Mouse (Mus musculus) embryonic facial prominence, embryonic 14.5 days (tissue): ENCODE measurements around the gene Tmem108. TPM values are rescaled to one million over a fixed set of nuclear protein-coding genes. Genes with fewer than 3 reads are reported as not detected.
A peak's percentile ranks its signal among the peaks of the same experiment; 100 is the strongest.

Experiments used
- ATAC-seq: fragments of 200-750 bp; cut with Nextera tagmentation; 2 replicates; pipeline ENCODE4 v1.8.0; 2017; ENCODE audit warnings: low read depth, moderate number of reproducible peaks, moderate TSS enrichment
- DNase-seq: peaks from one replicate; pipeline ENCODE4 v3.0.0-alpha.2; 2015; ENCODE audit warnings: low spot score
- H3K27ac ChIP-seq: fragments of 300-500 bp; sonication (generic); replicated peaks from 2 replicates; pipeline ENCODE4 v1.5.1; 2014; ENCODE audit warnings: low read depth, mild to moderate bottlenecking, low read length, moderate library complexity
- H3K27me3 ChIP-seq: fragments of 300-500 bp; sonication (generic); replicated peaks from 2 replicates; pipeline ENCODE4 v1.6.1; 2014; ENCODE audit warnings: low read length; ENCODE audit not compliant: control insufficient read depth, insufficient read depth
- H3K36me3 ChIP-seq: fragments of 300-500 bp; sonication (generic); 2 replicates; pipeline ENCODE4 v1.6.1; 2014; ENCODE audit warnings: low read length, mixed read lengths; ENCODE audit not compliant: control insufficient read depth, insufficient read depth
- H3K4me1 ChIP-seq: fragments of 300-500 bp; sonication (generic); 2 replicates; pipeline ENCODE4 v1.6.1; 2014; ENCODE audit warnings: antibody characterized with exemption, low read length; ENCODE audit not compliant: control insufficient read depth, insufficient read depth
- H3K4me2 ChIP-seq: fragments of 300-500 bp; sonication (generic); 2 replicates; pipeline ENCODE4 v1.6.1; 2014; ENCODE audit warnings: low read depth, mild to moderate bottlenecking, low read length, moderate library complexity, mixed read lengths
- H3K4me3 ChIP-seq: fragments of 300-500 bp; sonication (generic); 2 replicates; pipeline ENCODE4 v1.5.1; 2014; ENCODE audit warnings: low read depth, mild to moderate bottlenecking, low read length
- H3K9ac ChIP-seq: fragments of 300-500 bp; sonication (generic); 2 replicates; pipeline ENCODE4 v1.6.1; 2014; ENCODE audit warnings: low read depth, mild to moderate bottlenecking, low read length, moderate library complexity, mixed read lengths
- H3K9me3 ChIP-seq: fragments of 300-500 bp; sonication (generic); 2 replicates; pipeline ENCODE4 v1.6.1; 2016; ENCODE audit warnings: low read length; ENCODE audit not compliant: control insufficient read depth
- WGBS: fragments of 180-500 bp; shearing (Covaris S2); extraction: QIAGEN DNeasy Blood & Tissue Kit; methylation state at CpG from one replicate; pipeline ENCODE4 v1.1.7; 2014; 5-methylcytosine and 5-hydroxymethylcytosine counted together
- polyA plus RNA-seq: library from polyadenylated mRNA; unstranded; fragments of >200 nt; fragmentation: Nextera tagmentation; extraction: Ambion mirVana; gene quantifications from 2 replicates; pipeline ENCODE4 v1.2.1, GENCODE M21; 2014

Tmem108 gene
- polyA plus RNA-seq, 1 experiment from 2014 or later = 9.9 TPM

DNA sequence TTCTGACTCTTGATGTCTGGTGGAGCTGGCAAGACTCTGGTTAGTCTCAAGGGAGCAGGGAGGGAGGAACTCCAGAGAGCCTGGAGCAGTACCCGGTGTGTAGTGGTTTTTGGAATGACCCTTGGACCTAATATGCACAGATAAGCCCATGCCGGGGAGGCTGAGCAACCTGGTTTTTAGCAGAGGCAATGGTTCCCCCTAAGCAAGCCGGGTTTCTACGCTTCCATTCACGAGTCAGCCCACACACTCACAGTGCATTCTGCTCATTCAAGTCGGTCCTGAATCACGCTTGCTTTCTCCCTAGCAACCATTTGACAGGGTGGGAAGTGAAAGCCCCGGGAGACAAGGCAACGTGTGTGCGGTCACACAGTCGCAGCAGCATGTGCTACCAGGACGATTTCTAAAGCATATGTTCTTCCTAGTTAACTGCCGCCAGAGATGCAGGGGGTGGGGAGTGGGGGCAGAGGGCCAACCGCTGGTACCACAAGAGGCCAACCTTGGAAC, 259.7 kb downstream of the Tmem108 start:
- H3K4me1 ChIP-seq = peaks cover 13% of the 10 kb centered on the region
- H3K9me3 ChIP-seq = no peaks in the 10 kb centered on the region
- H3K4me3 ChIP-seq = no peak overlapping the region
- H3K27me3 ChIP-seq = no peaks in the 10 kb centered on the region
- WGBS = 26% methylated on average over 14 of the region's 14 CpGs
- ATAC-seq = peak; percentile 47; the same call in 1 of the 2 replicates
- 0 out of 2 replicates have a peak overlapping the region, but pooled peaks have one; percentile 7 for H3K4me2 ChIP-seq
- DNase-seq = peak; percentile 68
- no peak overlapping the region for H3K9ac ChIP-seq
- H3K27ac ChIP-seq = no peak overlapping the region
- no peaks in the 10 kb centered on the region for H3K36me3 ChIP-seq

DNA sequence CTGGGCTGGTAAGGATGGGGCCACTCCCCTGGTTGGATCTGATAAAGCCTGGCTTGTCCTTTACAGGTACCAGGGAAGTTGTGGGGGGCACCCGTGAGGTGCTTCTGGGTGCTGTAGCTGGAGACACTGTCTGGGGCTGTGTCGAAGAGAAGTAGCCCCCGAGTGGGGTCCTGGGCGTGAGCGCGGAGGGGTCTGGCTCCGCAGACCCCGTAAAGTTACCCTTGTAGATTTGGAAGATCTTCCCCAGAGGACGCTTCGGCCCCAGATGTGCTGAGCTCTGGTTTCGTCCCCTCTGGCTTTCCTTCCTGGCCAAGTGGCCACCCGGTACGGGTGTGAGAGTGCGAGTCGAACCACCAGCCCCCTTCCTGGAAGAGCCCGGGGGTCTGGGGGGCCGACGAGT, 262.3 kb downstream of the Tmem108 start:
- WGBS = 91% methylated on average over 18 of the region's 18 CpGs
- H3K9ac ChIP-seq = no peak overlapping the region
- peaks cover 11% of the 10 kb centered on the region for H3K4me1 ChIP-seq
- ATAC-seq (no peak), DNase-seq (no peak)
- H3K9me3 ChIP-seq = no peaks in the 10 kb centered on the region
- H3K4me2 ChIP-seq = no peak overlapping the region
- no peaks in the 10 kb centered on the region for H3K36me3 ChIP-seq
- H3K4me3 ChIP-seq = no peak overlapping the region
- no peak overlapping the region for H3K27ac ChIP-seq
- no peaks in the 10 kb centered on the region for H3K27me3 ChIP-seq

DNA sequence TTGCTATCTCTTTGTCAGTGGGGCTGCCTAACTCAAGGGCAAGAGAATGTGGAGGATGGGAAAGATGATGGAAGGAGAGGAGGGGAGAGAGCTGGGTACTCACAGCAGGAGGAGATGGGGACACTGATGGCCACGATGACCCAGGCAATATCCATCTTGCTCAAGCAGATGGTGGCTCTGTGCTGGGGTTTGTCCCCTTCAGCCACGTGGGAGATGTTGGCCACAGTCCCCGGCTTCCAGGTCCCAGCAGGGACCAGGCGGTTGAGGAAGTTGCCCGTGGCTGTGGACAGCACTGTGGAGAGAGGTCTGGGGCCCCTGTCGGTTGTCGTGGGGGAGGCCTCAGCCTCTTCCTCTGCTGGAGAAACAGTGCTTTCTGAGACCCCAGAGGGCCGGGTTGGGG, 262.9 kb downstream of the Tmem108 start:
- no peak overlapping the region for H3K4me2 ChIP-seq
- H3K27me3 ChIP-seq = no peaks in the 10 kb centered on the region
- ATAC-seq (no peak), DNase-seq (no peak)
- 65% methylated on average over 8 of the region's 8 CpGs for WGBS
- H3K4me1 ChIP-seq = peaks cover 11% of the 10 kb centered on the region
- no peaks in the 10 kb centered on the region for H3K9me3 ChIP-seq
- no peak overlapping the region for H3K4me3 ChIP-seq
- no peaks in the 10 kb centered on the region for H3K36me3 ChIP-seq
- no peak overlapping the region for H3K27ac ChIP-seq
- no peak overlapping the region for H3K9ac ChIP-seq

GRCm38 (mm10) chr9:103495391-103495790, 266.2 kb downstream of the Tmem108 start:
- Histone ChIP-seq H3K9me3 (no peaks in the 10 kb centered on the region), H3K36me3 (no peaks in the 10 kb centered on the region), H3K4me1 (0 out of 2 replicates have a peak, but pooled peaks cover 4% of the 10 kb centered on the region), H3K4me2 (no peak overlapping the region), H3K27ac (no peak overlapping the region), H3K4me3 (no peak overlapping the region), H3K27me3 (no peaks in the 10 kb centered on the region), H3K9ac (no peak overlapping the region)
- 74% methylated on average over 11 of the region's 11 CpGs for WGBS
- ATAC-seq (no peak), DNase-seq (no peak)

- WGBS = 28% methylated on average over 7 of the region's 7 CpGs
Observed at GRCm38 (mm10) chr9:103494346-103495020, 267.2 kb downstream of the Tmem108 start.

GRCm38 (mm10) chr9:103491985-103492384, 269.7 kb downstream of the Tmem108 start:
- 77% methylated on average over 8 of the region's 8 CpGs for WGBS

More at GRCm38 (mm10) chr9:103494346-103495020, 267.2 kb downstream of the Tmem108 start:
- peak; percentile 88 for DNase-seq
- Histone ChIP-seq H3K27ac (no peak overlapping the region), H3K4me2 (no peak overlapping the region), H3K36me3 (no peaks in the 10 kb centered on the region), H3K27me3 (no peaks in the 10 kb centered on the region), H3K9ac (no peak overlapping the region), H3K4me1 (0 out of 2 replicates have a peak, but pooled peaks cover 4% of the 10 kb centered on the region), H3K9me3 (no peaks in the 10 kb centered on the region), H3K4me3 (no peak overlapping the region)
- peak; percentile 89 for ATAC-seq

DNA sequence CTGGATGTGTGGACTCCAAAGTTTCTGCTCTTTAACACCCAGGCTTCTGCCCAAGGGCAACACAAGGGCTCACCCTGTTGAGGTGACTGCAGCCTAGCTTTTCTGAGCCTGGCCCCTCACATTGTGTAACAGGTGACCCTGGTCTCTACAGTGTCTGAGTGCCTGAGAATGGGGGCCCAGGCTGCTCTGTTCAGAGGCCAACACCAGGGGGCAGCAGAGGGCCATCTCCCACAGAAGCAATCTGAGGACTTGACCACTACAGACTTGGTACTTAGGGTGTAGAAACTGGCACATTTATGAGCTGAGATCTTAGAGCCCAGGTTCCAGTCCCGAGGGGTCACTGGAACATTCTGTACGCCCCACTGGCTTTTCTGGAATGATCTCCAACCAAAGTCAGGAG, 271.2 kb downstream of the Tmem108 start:
- H3K4me1 ChIP-seq = peaks cover 10% of the 10 kb centered on the region; the same call in 1 of the 2 replicates
- H3K27me3 ChIP-seq = no peaks in the 10 kb centered on the region
- no peaks in the 10 kb centered on the region for H3K36me3 ChIP-seq
- H3K27ac ChIP-seq = no peak overlapping the region
- no peak overlapping the region for H3K4me2 ChIP-seq
- H3K9me3 ChIP-seq = no peaks in the 10 kb centered on the region
- 25% methylated on average over 2 of the region's 2 CpGs for WGBS
- no peak overlapping the region for H3K4me3 ChIP-seq
- ATAC-seq (peak; percentile 41; the same call in 1 of the 2 replicates), DNase-seq (peak; percentile 59)
- H3K9ac ChIP-seq = no peak overlapping the region

More at GRCm38 (mm10) chr9:103491985-103492384, 269.7 kb downstream of the Tmem108 start:
- DNase-seq (no peak), ATAC-seq (no peak)
- Histone ChIP-seq H3K27me3 (no peaks in the 10 kb centered on the region), H3K4me1 (0 out of 2 replicates have a peak, but pooled peaks cover 4% of the 10 kb centered on the region), H3K36me3 (no peaks in the 10 kb centered on the region), H3K4me2 (no peak overlapping the region), H3K4me3 (no peak overlapping the region), H3K9me3 (no peaks in the 10 kb centered on the region), H3K9ac (no peak overlapping the region), H3K27ac (no peak overlapping the region)

DNA sequence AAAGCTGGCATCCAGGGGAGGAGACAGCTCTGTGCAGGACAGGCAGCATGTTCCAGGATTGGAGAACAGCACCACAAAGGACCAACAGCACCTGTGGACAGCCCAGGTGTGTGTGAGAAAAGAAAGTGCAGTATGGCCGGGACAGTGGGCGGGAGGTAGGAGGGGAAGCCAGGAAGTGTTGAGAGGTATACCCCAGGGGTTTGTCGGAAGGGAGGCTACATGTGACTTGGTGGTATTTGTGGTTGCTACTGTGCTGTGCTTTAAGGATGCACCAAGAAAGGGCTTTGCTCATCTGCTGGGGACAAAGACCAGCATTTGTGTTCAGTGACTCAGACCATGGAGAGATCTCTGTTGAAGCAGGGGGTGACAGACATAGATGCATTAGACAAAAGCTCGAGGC, 271.8 kb downstream of the Tmem108 start:
- Histone ChIP-seq H3K27ac (no peak overlapping the region), H3K4me1 (peaks cover 15% of the 10 kb centered on the region), H3K9me3 (no peaks in the 10 kb centered on the region), H3K4me3 (no peak overlapping the region), H3K27me3 (no peaks in the 10 kb centered on the region), H3K36me3 (no peaks in the 10 kb centered on the region), H3K9ac (no peak overlapping the region), H3K4me2 (no peak overlapping the region)
- no peak for DNase-seq
- WGBS = 81% methylated on average over 4 of the region's 4 CpGs
- no peak for ATAC-seq

DNA sequence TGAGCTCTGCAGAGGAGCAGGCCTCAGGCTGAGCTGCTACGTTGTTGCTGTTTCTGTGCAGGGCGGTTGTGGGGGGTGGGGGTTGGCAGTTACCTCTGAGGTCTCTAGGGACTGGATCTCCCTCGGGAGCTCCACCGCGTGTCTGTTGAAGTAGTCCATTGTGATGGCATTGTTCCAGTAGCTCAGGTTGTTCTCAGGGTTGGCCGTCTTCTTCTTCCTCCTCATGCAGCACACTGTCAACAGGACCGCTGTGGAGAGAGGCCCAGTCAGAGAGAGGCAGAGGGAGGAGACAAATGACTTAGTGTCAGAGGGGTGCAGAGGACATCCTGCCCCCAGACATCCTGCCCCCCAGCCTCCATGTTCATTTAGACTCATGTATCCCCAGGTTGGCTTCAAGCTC, 272.5 kb downstream of the Tmem108 start:
- Histone ChIP-seq H3K4me2 (no peak overlapping the region), H3K27me3 (no peaks in the 10 kb centered on the region), H3K36me3 (no peaks in the 10 kb centered on the region), H3K4me1 (peaks cover 12% of the 10 kb centered on the region), H3K9me3 (no peaks in the 10 kb centered on the region), H3K27ac (no peak overlapping the region), H3K9ac (no peak overlapping the region), H3K4me3 (no peak overlapping the region)
- 40% methylated on average over 7 of the region's 7 CpGs for WGBS
- DNase-seq (no peak), ATAC-seq (peak; percentile 19; the same call in 1 of the 2 replicates)
